Mouse (Mus musculus): ENCODE measurements at regions not wholly inside any gene's neighbourhood (a gene's known extent, or its start where the extent isn't known, plus 50 kb on each side); places are given as distances from the start of the nearest gene placed in this dataset.

DNA sequence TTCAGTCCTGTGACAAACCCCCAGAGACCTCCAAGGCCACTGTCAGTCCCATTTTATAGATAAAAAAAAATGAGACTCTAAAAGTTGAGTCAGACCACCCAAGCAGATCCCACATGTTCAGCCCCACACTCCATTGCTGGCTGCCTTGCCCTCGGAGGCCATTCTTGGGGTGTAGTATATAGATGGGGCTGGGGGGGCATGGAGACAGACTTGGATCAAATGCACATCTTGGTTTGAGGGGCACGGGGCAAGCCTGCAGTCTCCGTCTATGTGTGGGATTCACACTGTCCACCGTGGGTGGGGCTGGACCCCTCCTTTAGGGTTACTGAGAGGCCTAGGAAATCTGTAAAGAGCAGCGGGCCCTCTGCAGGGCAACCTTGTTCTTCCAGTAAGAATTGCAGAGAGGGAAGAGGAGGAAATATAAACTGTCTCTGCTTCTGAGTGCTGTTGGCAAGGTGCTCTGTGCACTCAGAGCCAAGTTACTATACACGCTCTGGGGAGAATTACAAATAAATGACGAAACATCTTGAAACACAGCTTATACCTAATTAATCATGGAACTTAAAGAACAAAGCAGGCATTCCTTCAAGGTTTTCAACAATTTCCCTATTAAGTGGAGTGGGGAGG is 184.4 kb upstream of the Habp2 start:
- DNase-seq (ENCODE audit: low read depth, low spot score) = no peak

DNA sequence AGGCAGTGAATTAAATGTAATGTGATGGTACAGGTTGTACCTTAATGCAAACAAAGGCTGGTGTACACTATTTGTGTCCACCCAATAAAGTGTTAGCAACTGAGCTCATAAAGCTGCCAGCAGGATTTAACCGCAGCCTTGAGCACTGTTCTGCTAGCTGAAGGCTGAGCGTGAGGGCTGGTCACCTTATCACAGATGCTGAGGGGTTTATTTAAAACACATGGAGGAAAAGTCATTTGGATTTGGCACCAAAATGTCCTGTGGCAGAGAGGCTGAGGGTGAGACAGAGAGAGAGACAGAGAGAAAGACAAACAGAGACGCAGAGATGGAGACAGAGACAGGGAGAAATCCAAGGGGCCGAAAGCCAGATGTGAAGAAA is 181.9 kb upstream of the Habp2 start:
- no peak for DNase-seq (ENCODE audit: low read depth, low spot score)

DNA sequence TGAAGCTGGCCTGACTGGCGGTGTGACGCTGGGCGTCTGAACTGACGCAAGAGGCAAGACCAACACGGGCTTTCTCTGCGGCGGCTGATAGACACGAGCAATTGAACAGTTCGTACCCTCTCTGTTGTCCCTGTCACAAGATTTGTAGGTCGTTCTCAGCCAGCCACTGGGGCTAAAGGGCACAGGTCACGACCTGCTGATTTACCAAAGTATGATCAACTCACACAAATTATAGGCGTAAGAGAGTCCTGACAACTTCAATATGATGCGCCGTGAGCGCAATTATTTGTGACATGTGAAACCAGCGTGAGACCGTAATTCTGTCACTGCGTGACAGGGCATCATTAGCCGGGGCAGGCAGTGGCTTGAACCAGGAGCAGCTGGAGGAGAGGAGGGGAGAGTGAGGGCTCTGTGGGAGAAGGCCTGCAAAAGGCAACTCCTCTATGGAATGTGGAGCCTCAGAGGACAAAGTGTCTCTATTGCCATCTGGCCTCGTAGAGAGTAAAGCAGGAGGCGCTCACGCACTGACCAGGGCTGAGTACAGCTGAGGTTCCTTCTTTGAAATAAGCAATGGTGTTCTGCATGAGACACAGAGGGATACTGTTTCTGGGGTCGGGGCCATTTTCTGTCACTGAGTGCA is 181.4 kb upstream of the Habp2 start:
- DNase-seq (ENCODE audit: low read depth, low spot score) = no peak

DNA sequence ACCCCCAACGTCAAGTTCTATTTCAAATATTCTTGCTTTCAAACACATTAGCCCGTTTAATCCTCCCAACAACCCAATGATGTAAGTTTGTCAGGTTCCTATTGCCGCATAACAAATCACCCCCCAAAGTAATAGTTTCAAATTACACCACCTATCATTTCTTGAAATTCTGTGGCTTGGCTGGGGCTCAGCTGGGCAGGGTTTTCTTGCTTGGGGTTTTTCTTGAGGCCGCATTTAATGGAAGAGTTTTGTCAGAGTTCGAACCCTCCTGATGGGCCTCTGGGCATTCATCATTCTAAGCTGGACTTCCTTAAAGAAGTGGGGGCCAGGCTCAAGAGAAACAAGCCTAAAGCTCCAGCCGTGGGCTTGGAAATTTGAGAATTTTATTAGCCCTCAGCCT is 178.1 kb upstream of the Habp2 start:
- no peak for DNase-seq (ENCODE audit: low read depth, low spot score)

DNA sequence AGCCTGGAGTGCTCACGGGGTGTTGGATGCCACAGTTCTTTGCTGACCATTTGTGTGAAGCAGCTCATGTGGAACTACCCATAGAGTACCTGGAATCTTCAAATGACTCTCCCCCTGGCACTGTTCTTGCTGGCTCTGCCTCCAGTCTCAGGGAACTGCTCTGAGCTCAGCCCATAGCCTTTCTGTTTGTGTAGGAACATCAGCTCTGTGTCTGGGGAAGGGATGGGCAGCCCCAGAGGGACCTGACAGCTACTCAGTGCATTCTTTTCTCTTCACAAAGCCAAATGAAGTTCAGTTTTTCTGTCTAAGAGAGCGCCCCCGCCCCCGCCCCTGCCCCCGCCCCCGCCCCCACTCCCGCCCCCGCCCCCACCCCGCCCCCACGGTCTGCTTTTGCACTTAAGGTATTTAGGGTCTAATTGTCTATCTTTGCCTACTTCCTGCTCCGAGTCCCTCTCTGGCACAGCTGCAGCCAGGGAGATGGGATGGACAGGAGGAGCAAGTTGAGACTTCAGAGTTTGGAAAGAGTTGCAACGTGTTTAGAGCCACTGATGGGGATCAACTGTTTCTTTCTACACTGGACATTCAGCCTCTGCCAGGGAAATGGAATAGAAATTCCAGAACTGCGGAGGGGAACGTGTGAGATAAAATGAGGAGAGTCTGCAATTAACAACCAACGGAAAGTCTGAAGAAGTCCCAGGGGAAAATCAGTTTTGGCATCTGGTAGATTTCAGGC is 171.2 kb upstream of the Habp2 start:
- no peak for DNase-seq (ENCODE audit: low read depth, low spot score)

DNA sequence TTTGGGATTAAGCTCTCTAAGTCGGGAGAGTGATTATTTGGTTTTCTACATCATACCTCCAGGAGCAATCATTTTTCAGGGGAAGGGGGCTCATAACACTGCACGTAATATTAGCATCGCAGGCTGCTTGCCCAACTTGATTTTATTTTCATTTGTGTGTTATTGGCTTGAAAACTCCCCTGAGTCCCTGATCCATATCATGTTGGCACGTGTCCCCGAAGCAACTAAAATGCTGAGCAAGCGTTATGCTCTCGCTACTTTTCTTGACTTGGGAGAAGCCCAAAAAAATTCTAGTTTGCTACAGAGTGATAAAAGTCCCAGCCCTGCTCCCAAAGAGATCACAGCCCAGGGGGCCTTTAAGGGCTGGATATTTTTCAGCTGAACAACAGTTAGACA is 170.7 kb upstream of the Habp2 start:
- no peak for DNase-seq (ENCODE audit: low read depth, low spot score)

DNA sequence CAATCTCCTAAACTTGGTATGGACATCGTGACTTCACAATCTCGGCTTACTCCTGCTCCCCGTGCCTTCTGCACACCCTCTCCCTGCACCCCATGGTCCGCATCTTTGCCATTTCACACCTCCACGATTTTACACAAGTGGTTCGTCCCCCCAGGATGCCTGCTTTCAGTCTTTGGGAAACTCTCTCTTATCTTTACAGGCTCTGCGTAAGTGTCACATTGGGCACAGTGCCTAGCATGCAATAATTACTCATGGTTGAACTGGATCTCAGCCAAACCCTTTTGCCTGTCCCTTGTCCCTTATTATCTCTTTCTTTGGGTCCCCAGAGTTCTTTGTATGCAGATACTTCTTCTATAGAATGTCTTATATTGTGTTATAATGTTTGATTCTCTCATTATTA is 166.2 kb upstream of the Habp2 start:
- no peak for DNase-seq (ENCODE audit: low read depth, low spot score)

DNA sequence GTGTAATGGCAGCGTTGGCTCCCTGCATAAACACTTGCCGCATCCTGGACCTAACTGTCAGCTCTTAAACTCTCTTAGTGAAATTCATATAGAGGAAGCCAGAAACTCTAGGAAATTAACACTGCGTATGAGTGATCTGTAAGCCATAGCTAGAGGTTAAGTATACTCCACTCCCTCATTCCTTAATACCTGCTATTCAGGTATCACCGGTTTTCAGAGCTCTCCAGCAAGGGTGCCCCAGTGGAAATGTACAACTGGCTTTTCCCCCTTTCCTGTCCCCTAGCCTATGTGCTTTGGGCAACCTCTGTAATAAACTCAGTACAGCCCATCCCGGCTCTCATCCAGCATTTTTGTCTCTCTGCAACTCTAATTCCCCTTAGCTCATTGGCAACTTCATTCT is 164.8 kb upstream of the Habp2 start:
- no peak for DNase-seq (ENCODE audit: low read depth, low spot score)

DNA sequence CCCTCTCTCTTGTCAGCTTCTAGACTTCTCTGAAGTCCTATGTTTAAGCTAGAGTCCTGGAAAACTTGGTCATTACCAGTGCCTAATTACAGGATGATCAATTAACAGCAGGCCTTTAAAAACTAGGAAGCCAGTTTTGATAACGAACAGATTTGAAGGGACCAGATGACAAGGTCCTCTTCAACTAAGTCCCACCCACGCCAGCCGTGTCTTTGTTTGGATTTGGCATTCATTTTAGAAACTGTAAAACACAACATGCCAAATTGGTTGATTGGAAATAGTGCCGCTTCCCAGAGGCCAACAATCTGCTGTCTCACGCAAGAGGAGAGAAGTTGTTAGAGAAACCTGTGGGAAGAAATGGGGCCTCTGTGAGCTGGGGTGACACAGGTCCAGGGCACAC is 155.4 kb upstream of the Habp2 start:
- DNase-seq (ENCODE audit: low read depth, low spot score) = no peak

DNA sequence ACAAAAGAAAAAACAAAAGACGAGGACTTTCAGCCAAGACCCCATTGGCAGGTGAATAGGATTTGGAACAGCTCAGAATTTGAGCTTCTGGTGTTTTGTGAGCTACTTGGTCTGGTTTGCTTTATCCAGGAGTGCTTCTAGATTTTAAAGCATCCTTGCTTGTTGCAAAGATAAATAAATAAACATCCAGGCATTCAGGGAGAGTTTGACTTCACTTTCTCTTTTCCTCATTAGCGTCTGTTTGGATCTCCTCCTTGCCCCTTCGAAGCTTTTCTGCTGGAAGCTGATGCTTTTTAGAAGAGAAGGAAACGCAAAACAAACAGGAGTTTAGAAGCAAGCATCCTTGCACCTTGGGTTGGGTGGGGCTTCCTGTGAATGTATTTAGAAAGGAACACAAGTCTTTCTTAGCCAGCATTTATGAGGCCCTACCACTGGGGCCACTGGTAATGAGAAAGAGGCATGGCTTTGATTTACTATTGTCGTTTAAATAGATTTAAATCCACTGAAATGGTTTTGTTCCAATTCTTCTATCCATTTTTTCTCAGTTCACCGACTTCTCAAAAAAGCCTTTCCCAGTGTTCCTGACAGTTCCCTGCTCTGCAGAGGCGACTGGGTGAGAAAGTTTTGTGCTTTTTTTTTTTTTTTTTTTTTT is 153.9 kb upstream of the Habp2 start:
- DNase-seq (ENCODE audit: low read depth, low spot score) = peak; percentile 6

DNA sequence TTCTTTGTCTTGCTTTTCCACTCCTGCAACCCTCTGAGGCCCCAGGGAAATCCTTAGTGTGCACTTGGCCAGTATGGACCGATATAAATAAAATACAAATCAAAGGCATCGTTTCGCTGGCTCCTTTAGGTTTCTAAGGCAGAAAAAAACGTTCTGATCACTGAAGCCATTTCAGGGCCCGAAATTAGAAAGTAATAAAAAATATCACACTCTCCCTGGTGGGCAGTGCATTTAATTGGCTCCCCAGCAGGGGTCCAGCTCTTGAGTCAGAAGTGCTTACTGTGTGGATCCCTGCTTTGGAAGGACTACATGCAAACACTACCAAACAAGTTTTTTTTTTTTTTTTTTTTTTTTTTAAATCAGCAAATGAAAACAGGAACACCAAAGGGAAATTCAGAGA is 153.4 kb upstream of the Habp2 start:
- DNase-seq (ENCODE audit: low read depth, low spot score) = no peak

DNA sequence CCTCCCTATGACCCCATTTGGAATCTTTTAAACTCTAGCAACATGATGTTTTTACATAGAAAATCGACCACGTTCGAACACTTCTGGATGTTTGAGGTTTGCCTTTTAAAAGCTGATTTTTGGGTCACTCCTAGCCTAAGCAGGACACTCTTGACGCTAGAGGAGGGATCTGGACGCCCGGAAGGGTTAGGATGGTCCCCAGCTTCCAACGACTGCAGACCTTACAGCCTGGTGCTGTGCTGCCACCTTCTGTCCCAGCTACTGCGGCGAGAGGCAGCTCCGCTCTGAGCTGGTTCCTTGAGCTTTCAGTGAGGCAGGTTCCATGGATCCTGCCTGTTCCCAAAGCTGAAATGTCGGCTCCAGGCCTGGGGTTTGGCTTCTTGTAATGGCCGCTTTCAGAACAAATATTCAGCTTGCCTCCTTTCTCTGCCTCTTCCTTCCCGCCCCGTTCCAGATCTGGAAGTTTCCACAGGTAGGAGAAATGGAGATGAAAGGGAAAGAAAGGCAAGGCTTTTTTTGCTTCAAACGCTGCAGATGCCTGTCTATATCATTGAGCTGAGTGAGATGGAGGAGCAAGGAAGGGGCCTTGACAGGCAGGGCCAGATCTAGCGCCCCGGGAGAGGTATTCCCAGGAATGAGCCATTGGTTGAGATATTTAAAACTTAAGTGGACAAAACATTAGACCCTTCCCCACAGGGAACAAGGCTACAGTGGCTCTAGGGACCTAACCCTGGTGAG is 152.7 kb upstream of the Habp2 start:
- DNase-seq (ENCODE audit: low read depth, low spot score) = peak; percentile 57

DNA sequence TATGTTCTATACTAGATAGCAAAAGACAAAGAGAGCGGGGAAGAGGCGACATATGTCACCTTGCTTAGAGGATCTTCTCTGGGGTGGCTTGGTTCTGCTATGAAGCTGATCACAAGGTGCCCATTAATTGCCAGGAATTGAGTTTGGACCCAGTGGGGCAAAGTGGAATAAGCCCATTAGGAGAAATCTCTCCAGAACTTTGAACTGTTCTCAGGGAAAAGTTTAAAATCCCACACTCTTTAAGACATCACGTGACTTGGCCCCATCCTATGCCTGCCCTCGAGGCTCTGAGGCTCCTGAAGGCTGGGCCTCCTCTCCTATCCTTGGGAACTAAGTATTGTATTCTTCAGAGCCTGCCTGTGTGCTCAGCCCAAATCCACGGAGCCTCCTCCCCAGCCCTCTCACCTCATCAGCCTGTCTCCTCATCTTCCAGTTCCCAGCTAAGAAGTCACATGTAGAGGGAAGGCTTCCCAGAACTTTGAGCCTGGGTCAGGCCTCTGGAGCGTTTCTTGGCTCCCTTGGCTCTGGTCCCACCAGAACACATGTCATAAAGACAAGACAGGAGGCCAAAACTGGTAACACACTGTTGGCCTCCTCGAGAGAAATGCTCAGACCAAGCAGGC is 151.5 kb upstream of the Habp2 start:
- DNase-seq (ENCODE audit: low read depth, low spot score) = no peak

DNA sequence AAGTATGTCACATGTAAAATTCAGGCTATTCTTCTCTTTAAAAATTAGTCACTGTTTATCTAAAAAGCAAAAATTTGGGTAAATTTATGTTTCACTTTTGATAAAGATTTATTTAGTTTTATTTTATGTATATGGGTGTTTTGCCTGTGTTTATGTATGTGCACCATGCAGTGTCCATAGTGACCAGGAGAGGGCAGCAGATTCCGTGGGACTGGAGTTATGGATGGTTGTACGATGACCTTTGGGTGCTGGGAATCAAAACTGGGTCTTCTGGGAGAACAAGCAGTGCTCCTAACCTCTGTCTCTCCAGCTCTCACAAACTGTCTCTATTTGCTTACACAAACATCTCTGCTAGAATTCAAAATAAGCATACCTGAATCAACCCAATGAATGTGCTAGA is 146.4 kb upstream of the Habp2 start:
- no peak for DNase-seq (ENCODE audit: low read depth, low spot score)

DNA sequence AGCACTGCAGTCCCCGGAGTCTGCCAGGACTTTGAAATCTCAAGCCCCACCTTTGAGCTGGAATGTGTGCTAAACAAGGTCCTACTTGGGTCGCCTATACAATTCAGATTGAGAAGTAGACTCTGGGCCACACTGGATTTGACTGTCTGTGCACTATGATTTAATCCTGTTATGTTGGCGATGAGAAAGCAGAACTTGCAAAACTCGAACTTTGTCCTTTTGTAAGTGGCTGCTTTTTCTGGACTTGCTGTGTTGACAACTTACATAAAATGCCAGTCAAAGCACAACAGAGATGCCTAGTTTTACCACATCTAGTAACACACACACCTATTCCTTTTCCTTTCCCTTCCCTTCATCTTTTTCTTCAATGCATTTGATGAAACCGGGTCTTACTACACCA is 142.7 kb upstream of the Habp2 start:
- DNase-seq (ENCODE audit: low read depth, low spot score) = peak; percentile 16

DNA sequence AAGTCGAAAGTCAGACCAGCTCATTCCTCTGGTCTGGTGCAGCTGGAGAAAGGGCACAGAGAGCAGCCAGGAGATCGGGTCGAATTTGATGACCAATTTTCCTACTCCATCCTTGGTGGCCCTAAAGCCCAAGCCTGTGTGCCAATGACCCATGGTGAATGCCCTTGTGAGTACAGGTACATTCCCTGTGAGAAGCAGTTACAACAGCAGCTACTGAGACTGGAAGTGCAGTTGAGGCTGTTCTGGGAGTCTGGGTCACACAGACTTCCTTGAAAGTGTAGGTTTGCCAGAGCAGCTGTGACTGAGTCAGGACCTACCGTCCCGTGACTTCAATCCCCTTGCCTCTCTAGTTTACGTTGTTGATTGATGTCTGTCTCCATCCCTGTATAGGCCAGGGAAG is 129.8 kb upstream of the Habp2 start:
- no peak for DNase-seq (ENCODE audit: low read depth, low spot score)

DNA sequence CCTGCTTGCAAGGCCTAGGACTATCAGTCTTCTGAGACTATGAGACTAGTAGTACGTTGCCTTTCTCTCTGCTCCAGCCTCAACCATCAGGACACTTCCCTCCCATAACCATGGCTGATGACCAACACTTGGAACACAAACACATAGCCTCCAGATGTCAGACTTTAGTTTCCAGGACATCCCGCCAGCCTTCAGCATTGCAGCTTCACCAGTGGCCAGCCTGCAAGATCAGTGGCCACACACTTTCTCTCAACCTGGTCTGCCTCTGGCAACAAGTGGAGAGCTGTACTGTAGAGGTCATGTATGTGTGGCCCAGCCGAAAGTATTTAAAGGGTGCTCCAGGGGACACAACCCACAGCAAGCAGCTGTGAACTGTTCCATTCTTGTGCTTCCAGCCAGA is 124.8 kb upstream of the Habp2 start:
- no peak for DNase-seq (ENCODE audit: low read depth, low spot score)

DNA sequence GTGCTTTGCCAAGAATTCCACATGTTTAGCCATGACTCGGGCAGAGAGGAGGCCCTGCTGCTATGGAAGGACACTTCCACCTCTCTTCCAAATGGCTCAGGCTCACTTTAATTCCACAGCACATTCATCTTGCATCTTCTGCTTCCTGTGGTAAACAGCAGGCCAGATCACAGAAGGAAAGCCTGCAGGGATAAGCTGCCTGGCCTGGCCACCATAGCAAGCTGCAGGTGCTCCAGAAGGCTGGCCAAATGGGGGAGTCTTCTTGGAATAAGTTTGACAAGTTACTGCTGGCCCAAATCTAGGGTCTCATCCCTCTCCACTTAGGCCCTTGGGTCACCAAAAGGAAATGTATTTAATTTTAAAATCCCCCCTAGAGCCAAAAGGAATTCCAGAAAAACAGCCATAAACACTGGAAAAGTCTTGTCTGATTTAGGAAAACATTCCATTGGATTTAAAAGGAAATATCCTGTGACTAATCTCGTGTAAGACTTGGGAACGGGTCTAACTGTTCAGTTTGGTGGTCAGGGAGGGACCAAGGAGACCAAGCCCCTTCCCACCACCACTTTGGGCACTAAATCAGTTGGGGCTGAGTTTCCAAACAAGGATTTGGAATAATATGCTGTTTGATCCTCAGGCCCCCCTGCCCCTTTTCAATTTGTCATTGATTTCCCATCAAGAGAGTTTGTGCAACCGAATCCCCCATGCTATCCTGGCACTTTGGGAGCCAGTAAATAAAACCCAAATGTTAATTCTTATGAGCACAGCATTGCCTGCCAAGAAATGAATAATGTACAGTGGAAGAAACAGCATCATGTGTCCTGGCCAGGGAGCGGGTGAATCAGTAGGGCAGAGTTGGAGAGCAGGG is 117.6 kb upstream of the Habp2 start:
- DNase-seq (ENCODE audit: low read depth, low spot score) = no peak

DNA sequence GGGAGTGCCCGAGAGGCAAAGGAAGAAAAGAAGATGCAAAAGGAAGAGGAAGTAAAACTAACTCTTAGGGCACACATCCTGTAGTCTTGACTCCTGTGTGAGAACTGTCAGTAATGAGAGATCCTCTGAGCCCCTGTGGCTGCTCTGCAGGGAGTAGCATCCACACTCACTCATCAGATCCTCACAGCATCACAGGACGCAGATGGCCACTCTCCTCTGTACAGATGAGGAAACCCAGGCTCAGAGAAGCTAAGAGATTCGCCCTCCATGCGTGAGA is 117.0 kb upstream of the Habp2 start:
- DNase-seq (ENCODE audit: low read depth, low spot score) = no peak

DNA sequence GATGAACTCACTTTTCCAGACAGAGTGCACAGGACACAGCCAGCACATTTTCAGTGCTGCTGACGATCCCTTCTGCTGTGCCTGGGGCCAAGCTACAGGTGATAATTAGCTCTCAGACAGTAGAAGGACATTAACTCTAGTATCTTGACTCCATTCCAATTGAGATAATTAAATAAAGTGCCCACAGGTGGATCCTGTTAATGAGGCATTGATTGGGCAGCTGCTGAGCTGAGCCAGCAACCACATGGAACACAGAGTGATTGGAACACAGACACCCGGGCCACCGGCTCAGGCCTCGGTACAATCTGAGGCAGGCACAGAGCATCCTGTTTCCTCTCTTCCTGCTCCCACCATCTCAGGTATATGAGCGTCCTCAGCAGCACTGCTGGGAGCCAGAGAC is 114.5 kb upstream of the Habp2 start:
- DNase-seq (ENCODE audit: low read depth, low spot score) = no peak

DNA sequence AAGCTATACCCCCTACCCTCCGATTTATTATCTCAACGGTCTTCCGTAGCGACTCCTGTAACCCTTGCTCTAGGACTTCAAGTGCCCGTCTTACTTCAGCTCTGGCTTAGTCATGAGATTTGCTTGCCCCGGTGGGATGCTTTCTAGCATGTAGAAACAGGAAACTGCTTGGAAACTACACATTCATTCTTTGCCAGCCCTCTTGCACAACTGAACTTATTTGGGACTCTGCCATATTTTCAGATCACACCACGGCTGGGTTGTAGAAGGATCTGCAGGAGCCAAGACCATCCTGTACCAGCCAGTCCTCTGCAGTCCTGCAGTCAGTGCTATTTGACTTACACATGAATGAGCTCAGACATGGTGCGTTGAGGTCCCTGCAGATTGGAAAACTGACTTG is 110.9 kb upstream of the Habp2 start:
- DNase-seq (ENCODE audit: low read depth, low spot score) = no peak
